Mouse (Mus musculus): ENCODE measurements around the gene Derl2.

DNA sequence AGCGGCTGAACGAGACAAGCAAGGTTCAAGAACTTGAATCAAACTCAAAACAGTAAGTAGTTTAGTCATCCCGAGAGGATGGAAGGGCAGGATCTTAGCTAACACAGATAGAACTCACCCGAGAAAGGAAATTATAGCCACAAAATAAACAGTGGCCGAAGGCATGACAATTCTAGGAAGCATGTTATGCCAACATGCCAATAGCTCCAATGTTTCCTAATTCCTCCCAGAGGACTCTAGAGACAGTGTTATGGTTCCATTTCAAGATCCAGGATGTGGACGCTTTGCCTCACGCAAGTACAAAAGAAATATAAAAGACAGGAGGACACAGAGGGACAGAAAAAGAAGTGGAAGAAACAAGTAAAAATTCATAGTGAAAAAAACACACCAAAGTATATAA lies 11.8 kb downstream of the Derl2 start:
- TF ChIP-seq CTCF (IDR thresholded peaks at IDR 0.05; ENCODE audit: borderline replicate concordance, control insufficient read depth, extremely low read depth, insufficient read depth, low read length, poor library complexity) = no peak
- no peak for TF ChIP-seq POLR2A (IDR thresholded peaks at IDR 0.05; ENCODE audit: control insufficient read depth, extremely low read depth, insufficient read depth, low read length, poor library complexity)
